Comparison of ENCODE assay signal across 15 mouse cellular contexts in genomic region chr2:72551268-72551667, GRCm38 (mm10).
"Had no signal": no experiment of that assay in that cellular context is flagged by ENCODE, and none has a peak within 500 bp of the region (broad histone marks: within the 10 kb centered on the region; RNA-seq: fewer than 3 reads in every experiment).

No protein-coding gene starts in this region.

- H3K4me2 ChIP-seq: intestine, embryonic 15.5 days; neural tube, embryonic 15.5 days had no signal

- H3K27me3 ChIP-seq: intestine, embryonic 15.5 days had no signal

- H3K4me3 ChIP-seq: intestine, embryonic 15.5 days; left cerebral cortex, adult 2 months; limb, embryonic 10.5 days; midbrain, embryonic 10.5 days; myocyte; neural tube, embryonic 15.5 days had no signal

- ATAC-seq: intestine, embryonic 15.5 days had no signal

- H3K36me3 ChIP-seq: intestine, embryonic 15.5 days; limb, embryonic 10.5 days; midbrain, embryonic 10.5 days; neural tube, embryonic 15.5 days had no signal

- H3K9me3 ChIP-seq: intestine, embryonic 15.5 days; limb, embryonic 10.5 days; neural tube, embryonic 15.5 days had no signal

- H3K9ac ChIP-seq: intestine, embryonic 15.5 days; liver, embryonic 14.5 days; neural tube, embryonic 15.5 days had no signal

- H3K27ac ChIP-seq: intestine, embryonic 15.5 days; left cerebral cortex, adult 2 months; limb, embryonic 10.5 days; liver, embryonic 14.5 days; midbrain, embryonic 10.5 days; neural tube, embryonic 15.5 days had no signal

- H3K4me1 ChIP-seq: intestine, embryonic 15.5 days had no signal

- DNase-seq: kidney, adult 18-20 months; kidney, postnatal 25 days; lung, adult 2 months; lung, postnatal 36 days; midbrain, embryonic 14.5 days; right cerebral cortex, adult 18-20 months; thymus, adult 18-20 months; thymus, postnatal 14 days had no signal
